Mouse (Mus musculus) frontal cortex, adult (tissue): ENCODE results near the gene Scn4a.
"Not testable (repeated sequence)": the region's sequence is repeated elsewhere in the genome, so short reads cannot be mapped to it uniquely, and the experiment has no call there.

ENCODE experiments used
- ATAC-seq: cut with Nextera tagmentation; 2 replicates; pipeline ENCODE4 v1.9.2; 2017; ENCODE audit warnings: mild to moderate bottlenecking, moderate library complexity, mixed read lengths; ENCODE audit not compliant: low TSS enrichment

Scn4a gene

DNA sequence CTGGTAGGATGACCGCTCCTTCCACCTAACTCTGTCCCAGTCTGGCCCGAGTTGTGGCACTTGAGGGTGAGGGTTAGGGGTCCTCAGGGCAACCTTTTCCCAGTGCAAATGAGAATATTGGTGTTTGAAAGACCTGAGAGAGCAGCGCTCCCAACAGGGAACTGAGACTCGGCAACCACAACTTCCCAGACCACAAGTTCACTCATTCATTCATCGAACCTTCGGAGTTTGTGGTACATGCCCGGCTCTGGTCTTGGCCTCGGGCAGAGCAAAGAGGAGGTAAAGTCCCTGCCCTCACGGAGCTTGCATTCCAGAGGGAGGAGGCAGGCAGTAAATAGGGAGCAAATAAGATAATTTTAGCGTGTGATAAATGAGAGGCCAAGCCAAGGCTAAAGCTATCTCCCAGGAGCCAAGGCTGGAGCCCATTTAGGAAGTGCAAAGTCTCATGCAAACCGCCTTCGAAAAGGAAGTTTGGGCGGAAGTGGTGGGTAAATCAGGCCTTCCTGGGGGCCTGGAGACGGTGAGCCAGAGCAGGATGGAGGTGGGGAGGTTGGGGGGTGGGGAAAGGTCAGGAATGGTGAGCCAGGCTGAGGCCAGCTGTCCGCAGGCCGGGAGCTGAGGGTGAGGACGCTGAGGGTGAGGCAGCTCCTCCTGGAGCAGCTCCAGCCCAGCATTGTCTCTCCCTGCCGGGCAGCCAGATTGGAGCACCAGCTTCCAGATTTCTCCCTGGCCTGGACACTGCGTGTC lies 2.5 kb upstream of the Scn4a start:
- ATAC-seq, result no peak

DNA sequence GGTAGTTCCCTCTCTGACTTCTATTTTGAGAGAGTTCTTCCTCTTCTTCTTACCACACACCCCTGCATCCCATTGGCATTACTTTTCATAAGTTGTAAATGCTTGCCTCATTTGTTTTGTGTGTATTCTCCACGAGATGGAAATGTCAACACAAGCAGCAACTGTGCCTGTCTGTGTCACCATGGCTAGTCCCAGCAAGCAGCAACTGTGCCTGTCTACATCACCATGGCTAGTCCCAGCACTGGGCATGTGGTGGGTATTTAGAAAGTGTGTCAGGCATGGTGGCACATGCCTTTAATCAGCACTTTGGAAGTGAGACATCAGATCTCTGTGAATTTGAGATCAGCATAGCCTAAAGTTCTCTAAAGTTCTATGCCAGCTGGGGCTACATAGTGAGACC lies 1.1 kb upstream of the Scn4a start:
- no peak for ATAC-seq

DNA sequence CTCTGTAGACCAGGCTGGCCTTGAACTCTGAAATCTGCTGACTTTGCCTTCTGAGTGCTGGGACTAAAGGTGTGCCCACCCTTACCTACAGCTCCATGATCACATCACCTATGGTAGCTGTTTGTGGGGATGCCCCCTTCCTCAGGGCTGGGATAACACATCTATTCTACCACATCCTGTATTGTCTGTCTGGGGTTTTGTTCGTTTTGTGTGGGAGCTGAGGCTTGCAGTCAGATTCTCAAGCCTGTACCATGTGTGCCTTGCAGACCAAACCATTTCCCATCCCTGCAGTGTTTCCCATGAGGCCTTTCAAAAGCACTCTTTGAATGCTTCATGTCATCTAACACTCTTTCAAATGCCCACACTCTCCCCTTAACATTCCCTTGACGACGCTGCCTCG lies 1.1 kb downstream of the Scn4a start:
- ATAC-seq, result no peak

DNA sequence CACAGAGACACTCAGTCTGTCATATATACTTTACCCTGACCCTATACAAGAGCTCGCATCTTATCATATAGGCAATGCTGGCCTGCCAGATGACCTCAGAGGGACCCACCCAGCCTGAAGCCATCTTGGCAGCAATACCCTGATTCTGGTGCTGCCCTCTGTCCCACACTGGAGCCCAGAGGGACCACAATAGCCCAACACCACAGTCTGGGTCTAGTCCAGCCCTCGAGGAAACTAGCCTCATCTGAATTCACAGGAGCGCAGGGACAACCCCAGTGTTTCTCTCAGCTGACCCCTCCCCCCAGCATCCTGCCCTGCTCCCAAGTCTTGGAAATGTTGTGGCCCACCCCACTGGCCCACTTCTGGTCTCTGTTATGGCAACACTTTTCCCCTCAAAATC lies 1.8 kb downstream of the Scn4a start:
- ATAC-seq, result no peak

DNA sequence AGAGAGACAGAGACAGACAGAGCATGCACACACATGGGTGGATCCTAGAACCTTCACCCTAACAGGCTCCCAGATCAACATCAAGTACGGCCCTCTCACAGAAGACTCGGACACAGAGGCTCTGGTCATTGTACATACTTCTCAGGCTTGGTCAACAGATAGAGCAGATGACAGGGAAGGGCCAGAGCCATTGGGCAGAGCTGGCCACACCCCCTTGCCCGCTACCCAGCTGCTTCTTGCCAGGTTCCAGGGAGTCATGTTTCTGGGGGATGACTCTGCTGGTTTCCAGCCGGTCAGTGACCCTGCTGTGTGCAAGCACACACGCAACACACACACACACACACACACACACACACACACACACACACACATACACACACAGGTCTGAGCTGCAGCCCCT lies 2.2 kb downstream of the Scn4a start:
- ATAC-seq, result no peak

DNA sequence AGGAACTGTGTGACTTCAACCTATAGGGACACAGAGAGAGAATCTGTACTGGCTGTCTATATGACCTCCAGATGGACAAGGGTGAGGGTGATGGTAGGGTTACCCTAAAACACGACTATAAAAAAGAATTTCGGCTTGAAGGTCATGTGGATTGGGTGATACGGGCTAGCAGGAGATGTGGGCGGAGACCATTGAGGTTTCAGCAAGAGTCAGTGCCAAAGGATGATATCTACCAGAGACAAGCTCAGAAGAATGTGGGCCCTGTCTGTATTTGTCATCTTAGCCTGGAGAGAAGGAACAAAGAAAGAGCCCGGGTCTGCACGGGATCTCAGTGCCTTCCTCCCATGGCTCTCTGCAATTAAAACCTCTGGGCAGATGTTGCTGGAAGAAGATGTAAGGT lies 3.3 kb downstream of the Scn4a start:
- ATAC-seq, result no peak

DNA sequence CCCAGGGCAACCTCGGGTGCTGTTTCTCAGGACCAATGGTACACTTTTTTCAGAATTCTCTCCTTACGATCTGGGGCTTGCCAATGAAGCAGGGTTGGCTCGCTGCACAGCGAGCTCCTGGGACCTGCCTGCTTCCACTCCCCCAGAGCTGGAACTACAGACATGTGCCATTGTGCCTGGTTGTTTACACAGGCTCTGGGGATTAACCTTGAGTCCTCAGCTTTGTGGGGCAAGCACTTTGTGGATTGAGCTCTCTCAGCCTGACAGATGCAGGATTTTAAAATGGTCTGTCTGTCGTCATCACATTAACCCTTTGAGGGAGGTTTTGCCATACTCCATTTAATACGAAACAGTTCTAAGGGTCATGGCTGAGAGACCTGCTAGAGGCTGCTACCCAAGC lies 8.2 kb downstream of the Scn4a start:
- ATAC-seq, result no peak

DNA sequence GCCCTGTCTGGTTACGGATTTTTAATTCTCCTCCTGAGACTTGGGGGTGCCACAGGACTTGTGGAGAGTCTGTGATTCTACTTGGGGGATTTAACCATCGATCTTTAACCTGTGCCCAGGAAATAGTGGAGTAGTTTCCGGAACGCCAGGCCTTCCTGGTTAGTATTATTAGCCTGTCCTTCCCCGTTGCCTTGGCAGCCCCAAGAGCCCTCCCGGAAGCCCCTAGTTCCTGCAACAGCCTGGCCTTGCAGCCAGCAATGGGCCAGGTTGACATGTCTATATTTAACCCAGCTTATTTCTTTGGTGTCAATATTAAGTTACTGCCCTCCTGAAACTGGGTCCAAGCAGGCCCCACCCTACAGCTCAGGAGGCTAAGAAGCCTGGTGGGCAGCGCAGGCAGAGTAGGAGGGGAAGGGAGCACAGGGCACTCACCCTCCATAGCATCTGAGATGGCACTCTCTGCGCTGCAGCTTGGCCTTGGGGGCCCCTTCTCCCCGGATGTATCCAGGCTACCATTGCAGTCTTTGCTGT lies 12.0 kb downstream of the Scn4a start:
- no peak for ATAC-seq

DNA sequence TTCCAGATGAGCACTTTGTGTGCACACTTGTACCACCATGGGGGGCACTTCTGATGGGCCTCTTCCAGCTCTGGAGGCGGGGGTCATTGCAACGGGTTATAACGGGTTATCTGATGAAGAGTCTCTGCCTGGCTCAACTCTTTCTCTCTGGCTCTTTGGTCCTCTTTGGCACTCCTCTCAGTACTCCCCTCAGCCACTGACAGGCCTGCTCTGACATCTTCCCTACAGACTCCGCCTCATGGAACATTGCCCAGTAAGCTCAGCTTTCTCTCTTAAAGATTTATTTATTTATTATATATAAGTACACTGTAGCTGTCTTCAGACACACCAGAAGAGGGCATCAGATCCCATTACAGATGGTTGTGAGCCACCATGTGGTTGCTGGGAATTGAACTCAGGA lies 13.8 kb downstream of the Scn4a start:
- ATAC-seq, result not testable (repeated sequence)

DNA sequence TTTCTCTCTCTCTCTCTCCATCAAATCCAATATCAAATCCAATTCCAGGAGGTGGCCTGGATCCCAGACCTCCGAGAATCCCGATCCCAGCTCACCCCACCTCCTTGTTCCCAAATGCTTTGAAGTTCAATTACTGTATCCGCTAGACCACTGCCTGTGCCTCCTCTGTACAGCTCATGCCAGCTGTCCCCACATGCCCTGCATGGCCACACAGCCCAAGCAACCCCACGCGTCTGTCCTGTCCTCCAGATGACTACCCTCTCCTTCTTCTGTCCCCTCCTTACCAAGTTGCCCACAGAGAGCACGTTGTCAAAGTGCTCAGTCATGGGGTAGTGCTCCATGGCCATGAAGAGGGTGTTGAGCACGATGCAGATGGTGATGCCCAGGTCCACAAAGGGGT lies 14.2 kb downstream of the Scn4a start:
- ATAC-seq, result no peak

DNA sequence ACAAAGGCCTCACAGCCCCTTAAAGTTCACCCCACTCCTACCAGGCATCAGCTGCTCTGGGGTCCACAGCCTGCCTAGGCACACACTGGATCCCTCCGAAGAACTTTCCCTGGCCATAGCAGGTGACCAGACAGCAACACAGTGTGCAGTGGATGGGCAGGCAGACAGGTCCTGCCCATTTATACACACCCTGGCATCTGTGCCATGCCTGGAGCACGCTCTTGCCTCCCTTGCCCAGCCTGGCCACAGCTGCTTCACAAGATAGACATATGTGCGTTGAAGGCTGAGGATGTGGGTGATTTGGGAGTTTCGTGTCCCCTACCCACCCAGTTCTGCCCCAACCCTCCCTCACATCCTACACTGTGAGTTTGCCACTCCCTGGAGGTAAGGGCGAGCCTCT lies 15.1 kb downstream of the Scn4a start:
- no peak for ATAC-seq

DNA sequence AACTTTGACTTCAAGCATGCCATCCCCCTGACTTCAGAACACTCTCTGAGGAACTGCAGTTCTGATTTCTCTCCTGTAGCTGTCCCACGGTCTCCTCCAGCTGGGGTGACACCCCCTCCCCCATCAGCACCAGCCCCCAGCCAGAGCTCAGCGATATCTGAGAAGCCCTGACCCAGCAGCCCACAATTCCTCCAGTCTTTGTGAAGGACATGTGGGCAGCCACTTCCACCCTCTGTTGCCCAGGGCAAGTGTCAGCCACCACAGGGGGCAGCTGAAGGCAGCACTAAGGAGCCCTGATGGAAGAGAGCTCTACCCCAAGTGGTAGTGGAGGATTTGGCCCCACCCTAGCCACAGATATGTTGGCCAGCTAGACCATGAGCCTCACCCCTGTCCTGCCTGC lies 19.0 kb downstream of the Scn4a start:
- ATAC-seq, result no peak

DNA sequence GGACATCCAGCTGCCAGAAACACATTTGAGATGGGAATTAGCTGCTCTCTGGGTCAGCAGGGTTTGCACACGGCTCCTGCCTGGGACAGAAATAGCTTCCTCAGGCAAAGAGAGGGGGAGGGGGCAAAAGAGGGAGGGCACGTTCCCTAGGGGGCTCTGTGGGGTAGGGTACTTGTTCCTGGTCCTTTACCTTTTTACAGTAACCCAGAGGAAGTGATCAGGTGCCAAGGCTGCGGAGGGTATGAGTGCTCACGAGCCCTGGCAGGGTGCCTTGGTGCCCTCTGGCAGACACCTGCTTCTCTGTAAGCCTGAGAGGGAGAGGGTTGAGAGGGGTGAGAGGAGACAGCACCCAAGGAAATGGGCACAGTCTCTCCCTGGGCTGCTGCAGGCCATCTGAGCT lies 20.6 kb downstream of the Scn4a start:
- ATAC-seq, result no peak

DNA sequence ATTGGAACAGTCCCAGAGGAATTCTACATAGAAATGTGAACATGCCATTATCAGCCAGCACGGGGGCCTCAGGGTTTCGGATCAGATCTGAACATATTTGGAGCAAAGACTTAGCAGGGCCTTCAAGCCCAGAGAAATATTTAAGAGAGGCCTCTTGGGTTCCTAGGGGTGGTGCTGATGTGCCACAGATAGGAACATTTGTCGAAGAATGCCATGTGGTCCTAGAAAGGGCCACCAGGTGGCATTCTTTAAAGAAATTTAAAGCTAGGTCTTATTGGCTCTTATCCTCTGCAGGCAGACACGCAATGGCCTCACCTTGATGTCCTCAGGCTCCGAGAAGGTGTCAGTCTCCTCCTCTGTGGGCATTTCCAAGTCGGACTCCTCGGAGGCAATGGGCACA lies 23.4 kb downstream of the Scn4a start:
- peak; percentile 57; the same call in 1 of the 2 replicates for ATAC-seq

DNA sequence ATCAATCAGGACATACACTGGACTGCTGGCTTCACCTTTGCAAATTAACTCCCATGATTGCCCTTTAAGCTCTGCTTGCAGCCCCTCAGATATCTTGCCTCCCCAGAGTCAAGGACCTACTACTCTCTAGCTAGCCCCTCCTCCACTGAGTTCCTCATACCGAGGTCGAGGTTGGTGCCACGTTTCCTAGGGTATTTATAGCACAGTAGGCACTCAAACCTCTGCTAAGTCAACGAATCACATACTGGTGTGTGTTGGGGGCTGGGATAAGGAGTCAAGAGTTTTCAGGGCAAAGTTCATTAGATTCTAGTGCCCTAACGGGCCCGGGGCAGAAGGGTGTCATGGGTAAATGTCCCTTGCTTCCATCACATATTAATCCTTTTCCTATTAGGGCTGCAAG lies 24.0 kb downstream of the Scn4a start:
- no peak for ATAC-seq

DNA sequence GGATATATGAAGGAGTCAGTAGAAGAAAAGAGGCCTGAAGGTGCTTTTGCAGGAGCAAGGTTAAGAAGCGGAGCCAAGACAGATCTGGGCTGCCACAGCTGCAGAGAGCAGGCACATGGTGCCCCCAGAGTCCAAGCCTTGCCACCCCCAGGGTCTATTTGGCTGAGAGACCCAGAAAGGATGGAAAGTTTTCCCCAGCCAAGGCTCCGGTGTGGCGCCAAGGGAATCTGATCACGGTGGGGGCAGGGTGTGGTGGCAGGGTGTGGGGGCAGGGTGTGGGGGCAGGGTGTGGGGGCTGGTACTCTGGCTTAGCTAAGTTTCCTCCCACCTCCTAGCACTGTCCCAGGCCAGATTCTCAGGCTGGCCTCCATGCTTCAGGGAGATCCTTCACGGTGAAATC lies 24.6 kb downstream of the Scn4a start:
- ATAC-seq, result no peak

DNA sequence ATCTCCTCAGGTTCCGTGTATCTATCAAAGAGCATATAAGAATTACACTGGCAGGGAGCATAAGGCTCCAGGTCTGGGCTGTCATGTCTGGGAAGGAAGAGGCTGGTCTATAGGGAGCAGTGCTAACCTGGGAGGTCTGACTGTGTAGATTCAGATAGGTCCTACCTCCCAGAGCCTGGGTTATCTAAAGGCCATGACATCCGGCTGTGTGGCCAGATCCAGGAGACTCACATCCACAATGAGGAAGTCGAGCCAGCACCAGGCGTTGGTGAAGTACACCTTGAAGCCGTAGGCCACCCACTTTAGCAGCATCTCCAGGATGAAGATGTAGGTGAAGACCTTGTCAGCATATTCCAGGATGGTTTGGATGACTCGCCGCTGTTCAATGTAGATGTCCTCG lies 26.6 kb downstream of the Scn4a start:
- no peak for ATAC-seq

DNA sequence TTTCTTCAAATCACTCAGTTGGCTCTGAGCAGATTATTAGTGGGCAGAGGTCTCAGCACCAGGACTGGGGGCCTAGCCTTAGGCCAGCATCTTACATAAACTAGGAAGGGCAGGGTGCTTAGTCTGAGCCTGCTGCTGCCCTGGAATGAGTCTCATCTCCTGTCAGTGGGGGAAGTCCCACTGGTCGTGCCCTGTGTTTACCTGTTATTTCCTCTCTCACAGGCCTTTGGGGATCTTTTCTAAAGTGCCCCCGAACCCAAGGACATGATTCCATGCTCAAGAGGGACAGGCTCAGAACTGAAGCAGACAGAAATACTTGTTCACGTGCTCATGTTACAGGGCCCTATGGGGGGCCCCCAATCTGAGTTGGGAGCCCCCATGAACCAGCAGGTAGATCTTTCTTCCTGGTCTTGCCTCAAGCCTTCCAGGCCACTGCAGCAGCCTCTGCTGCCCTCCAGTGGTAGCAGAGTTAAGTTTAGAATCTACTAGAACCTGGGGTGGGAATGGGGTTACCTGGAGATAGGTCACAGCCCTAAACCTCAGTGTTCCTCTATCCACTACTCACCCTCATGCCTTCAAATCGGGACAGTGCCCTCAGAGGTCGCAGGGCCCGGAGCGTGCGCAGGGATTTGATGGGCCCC lies 27.4 kb downstream of the Scn4a start:
- peak; percentile 70; the same call in 1 of the 2 replicates for ATAC-seq

DNA sequence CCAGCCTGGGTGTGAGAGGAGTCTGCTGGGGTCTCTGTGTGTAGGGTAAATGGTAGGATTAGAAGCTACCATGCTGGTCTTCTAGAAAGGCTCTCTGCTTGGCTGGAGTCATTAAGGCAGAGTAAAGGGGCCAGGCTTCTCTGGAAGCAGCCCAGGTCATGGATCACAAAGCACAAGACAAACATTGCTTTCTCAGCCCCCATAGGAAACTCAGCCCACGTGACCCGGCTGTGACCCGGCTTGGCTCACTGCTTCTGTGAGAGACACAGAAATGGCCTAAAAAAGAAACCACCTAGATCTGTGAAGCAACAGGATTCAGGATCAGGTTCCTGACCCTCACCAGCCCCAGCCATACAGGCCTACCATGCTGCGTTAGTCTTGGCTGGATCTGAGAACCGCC lies 28.2 kb downstream of the Scn4a start:
- ATAC-seq, result no peak

DNA sequence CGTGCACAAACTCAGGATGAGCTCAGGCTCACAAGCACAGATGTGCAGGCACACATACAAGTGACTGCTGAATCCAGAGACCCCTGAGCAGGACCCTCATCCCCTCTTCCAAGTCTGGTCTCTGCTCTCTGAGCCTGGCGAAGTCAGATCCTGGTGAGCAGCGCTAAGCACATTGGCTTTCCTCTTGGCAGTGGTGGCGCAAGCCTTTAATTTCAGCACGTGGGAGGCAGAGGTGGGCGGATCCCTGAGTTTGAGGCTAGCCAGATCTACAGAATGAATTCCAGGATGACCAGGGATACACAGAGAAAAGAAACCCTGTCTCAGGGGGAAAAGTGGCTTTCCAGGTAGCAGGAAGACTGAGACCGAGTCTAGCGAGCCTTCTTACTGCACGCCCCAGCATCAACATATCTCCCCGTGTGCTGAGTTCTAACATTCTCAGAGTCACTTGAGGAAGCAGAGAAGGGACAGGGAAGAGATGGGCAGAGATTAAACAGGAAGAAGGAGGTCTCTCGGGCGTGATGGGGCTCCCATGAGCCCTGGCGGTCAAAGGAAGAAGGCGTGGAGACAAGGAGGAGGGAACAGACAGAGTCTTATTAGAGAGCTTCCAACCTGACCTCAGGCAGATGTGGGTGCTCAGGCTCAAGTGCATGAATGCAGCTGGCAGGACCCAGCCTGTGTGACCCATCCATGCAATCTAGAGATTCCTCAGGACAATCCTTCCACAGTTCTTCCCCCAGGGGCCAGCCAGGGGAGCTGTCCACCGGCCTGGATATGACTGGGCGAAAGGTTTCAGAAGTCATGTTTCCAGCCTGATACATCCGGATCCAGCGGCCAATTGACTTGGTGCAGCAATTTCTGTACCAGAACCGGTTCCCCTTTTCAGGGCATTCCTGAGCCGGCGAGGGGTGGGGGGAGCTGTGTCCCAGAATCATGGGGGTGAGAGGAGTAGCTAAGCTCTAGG lies 34.4 kb downstream of the Scn4a start:
- ATAC-seq, result peak; percentile 85

DNA sequence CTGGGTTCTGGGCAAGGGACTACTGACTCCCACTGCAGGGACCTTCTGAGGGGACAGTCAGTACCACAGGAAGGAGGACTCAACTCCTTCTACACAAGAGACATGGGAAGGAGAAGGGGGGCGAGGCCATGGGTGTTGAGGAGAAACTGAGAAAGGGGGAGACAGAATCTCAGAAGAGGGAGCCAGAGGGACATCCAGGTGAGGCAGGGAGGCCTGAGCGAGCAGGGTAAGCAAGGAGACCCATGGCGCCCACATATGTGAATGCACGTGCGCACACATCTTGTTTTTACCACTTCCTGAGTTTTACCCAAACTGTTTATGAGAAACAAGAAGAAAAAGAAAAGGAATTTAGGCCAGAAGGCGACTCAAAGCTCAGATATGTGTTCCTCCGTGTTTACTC lies 35.3 kb downstream of the Scn4a start:
- no peak for ATAC-seq

DNA sequence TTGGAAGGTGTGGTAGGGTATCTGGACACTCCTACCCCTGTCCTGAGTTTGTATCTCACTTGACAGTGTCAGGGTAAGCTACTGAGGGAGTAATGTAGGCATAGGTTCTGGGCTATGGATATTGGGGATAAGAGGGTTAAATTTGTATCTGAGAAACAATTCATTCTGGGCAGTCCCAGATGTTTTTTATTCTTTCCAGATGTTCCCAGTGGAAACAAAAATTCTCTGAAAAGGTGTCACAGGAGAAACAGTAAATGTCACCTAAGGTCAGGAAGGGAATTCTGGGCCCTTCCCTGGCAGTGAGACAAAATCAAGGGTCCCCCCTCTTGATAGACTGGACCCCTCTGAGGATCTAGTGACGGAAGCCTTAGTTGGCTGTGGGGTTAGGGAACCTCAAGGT lies 36.7 kb downstream of the Scn4a start:
- no peak for ATAC-seq
